Mouse (Mus musculus) brain, embryonic 14.5 days (tissue): ENCODE measurements around the gene Casp8.

ENCODE experiments used
- CTCF ChIP-seq: fragments of 200-500 bp; IDR thresholded peaks from 2 replicates; pipeline ENCODE4 v1.5.1; 2012; ENCODE audit warnings: inconsistent platforms, mild to moderate bottlenecking, moderate library complexity, borderline replicate concordance; ENCODE audit not compliant: insufficient read depth, insufficient read length; ENCODE audit errors: extremely low read depth
- POLR2A ChIP-seq: fragments of 200-500 bp; IDR thresholded peaks from 2 replicates; pipeline ENCODE4 v1.6.1; 2012; ENCODE audit warnings: mild to moderate bottlenecking, inconsistent platforms, borderline replicate concordance; ENCODE audit not compliant: poor library complexity, insufficient read depth, insufficient read length, severe bottlenecking; ENCODE audit errors: extremely low read depth

GRCm38 (mm10) chr1:58796059-58796363 is 837 bp downstream of the Casp8 start:
- TF ChIP-seq CTCF (no peak), POLR2A (no peak)
